Mouse (Mus musculus) lung, adult 2 months (tissue): ENCODE data around the gene Cep126.

Experiments
- CTCF ChIP-seq: fragments of 200-500 bp; IDR thresholded peaks from 2 replicates; pipeline ENCODE4 v1.5.1; 2011; ENCODE audit warnings: mild to moderate bottlenecking, low read length, control low read depth; ENCODE audit not compliant: insufficient read depth
- POLR2A ChIP-seq: fragments of 200-500 bp; IDR thresholded peaks from 2 replicates; pipeline ENCODE4 v1.6.1; 2011; ENCODE audit warnings: low read depth, mild to moderate bottlenecking, control low read depth, low read length, borderline replicate concordance; ENCODE audit errors: extremely low read depth

- no peak for TF ChIP-seq POLR2A
- TF ChIP-seq CTCF, result no peak
Measured at GRCm38 (mm10) chr9:8134117-8134574, at the start of gene Cep126.
